Mouse (Mus musculus): Measurements from ENCODE around the gene Ak3. TPM values are rescaled to one million over a fixed set of nuclear protein-coding genes. Genes with fewer than 3 reads are reported as not detected.

Gene Ak3
- total RNA-seq, 1 experiment, result 13.8 TPM

DNA sequence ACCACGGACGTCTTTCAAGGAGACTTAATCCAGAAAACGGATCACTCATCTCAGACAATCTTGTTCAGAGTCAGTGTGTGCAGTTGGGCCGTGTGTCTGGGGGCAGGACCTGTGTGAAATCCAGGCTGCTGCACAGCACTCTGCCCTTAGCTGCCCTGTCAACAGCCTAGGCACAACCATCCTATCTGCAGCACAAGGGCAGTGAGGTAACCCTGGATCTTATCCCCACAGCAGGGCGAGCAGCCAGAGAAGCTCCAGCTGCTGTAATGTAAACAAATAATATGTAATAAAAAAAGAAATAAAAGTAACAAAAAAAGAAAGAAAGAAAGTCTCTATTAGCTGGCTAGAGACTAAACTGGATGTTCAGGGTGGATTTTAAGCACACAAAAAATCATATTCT is 21.4 kb upstream of the Ak3 start:
- Histone ChIP-seq H3K9me3 (ENCODE audit: control insufficient read depth, insufficient read depth, low read depth, low read length) (no peaks in the 10 kb centered on the region), H3K36me3 (ENCODE audit: control insufficient read depth, insufficient read depth, low read length, poor library complexity, severe bottlenecking) (no peaks in the 10 kb centered on the region; the same call in 1 of the 2 replicates), H3K27ac (ENCODE audit: insufficient read depth, low read depth, low read length, poor library complexity, severe bottlenecking) (peak overlapping the region; percentile 37; the same call in 1 of the 2 replicates), H3K4me3 (ENCODE audit: insufficient read depth in 1 of 2, low read depth in 1 of 2, low read length in 2 of 2, poor library complexity in 1 of 2, severe bottlenecking in 1 of 2) (no peak overlapping the region), H3K4me1 (ENCODE audit: control insufficient read depth in 2 of 2, insufficient read depth in 2 of 2, low read length in 2 of 2, poor library complexity in 1 of 2) (peaks cover 8 to 10% of the 10 kb centered on the region in 2 experiments; a peak in 3 of 4 replicates), H3K9ac (ENCODE audit: insufficient read depth, low read depth, low read length, poor library complexity, severe bottlenecking) (no peak overlapping the region)
- in situ Hi-C loops (cut with MboI; ENCODE audit: low sequenced_read_pairs in 2 of 2, unreplicated experiment in 2 of 2), result loop anchor here in 1 of 2 experiments (10.0 to 25.0 kb wide), 2 partner anchors 282 to 286 kb away; no protein-coding TSS in a partner anchor
- no peak for TF ChIP-seq ZNF384 (IDR thresholded peaks at IDR 0.05; ENCODE audit: low read depth, low read length)
- TF ChIP-seq MAFK (IDR thresholded peaks at IDR 0.05; ENCODE audit: insufficient read depth, low read depth, low read length), result no peak
- no peak for TF ChIP-seq CHD2 (IDR thresholded peaks at IDR 0.05; ENCODE audit: low read depth, low read length)
- TF ChIP-seq HCFC1 (IDR thresholded peaks at IDR 0.05; ENCODE audit: borderline replicate concordance, insufficient read depth, low read length), result no peak
- no peak for TF ChIP-seq ZC3H11A (IDR thresholded peaks at IDR 0.05; ENCODE audit: borderline replicate concordance, low read depth, low read length)
- no peak for DNase-seq (ENCODE audit: low read depth, low spot score)

DNA sequence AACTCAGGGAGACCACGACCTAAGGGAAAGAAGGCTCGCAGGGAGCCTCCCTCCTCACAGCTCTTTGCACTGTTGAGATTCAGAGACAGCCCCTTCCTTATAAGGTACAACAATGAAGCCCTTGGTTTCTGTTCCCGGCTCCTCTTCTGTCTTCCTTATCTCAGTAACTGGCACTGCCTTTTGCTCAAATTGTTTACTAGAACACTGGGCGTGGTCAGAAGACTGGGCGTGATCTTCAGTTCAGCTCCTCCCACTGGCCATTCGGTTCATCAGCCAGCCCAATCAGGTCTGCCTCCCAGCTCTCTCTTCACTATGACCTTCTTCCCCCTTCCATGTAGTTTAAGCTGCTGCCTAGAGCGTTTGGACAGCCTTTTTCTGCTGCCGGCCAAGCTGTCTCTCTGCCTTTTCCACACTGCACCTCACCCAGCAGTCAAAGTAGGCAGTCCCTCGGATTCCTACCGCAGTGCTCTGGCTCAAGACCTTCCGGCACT is 19.3 kb upstream of the Ak3 start:
- Histone ChIP-seq H3K27ac (ENCODE audit: insufficient read depth, low read depth, low read length, poor library complexity, severe bottlenecking) (peak overlapping the region; percentile 95), H3K4me3 (ENCODE audit: insufficient read depth in 1 of 2, low read depth in 1 of 2, low read length in 2 of 2, poor library complexity in 1 of 2, severe bottlenecking in 1 of 2) (peak overlapping the region; percentile 60 to 62)
- peak; percentile 77 for DNase-seq (ENCODE audit: low read depth, low spot score)

DNA sequence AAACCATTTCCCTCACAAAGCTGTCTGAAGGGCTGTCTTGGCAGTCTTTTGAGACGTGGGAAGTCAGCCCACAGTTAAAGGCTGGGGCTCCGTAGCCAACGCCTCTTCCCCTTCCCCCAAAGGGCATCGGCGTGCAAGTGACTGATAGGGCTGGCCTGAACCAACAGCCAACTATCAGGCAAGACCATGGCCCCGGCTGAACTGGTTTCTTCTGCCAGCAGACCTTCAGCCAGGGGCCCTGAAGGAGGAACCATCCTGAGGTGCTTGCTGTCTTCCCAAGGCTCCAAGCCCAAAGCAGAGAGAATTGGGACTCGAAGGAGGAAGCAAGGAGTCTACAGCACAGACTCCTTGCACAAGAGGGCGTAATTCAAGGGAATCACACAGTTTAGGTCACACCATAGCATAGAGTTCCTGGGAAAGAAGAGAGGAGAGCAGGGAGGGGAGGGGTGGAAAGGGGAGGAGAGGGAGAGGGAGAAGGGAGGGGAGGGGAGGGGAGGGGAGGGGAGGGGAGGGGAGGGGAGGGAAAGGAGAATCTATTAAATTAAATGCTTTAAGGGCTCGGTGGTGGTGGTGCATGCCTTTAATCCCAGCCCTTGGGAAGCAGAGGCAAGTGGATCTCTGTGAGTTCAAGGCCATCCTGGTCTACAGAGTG is 16.8 kb upstream of the Ak3 start:
- no peaks in the 10 kb centered on the region for H3K9me3 ChIP-seq (ENCODE audit: control insufficient read depth, insufficient read depth, low read depth, low read length)
- DNase-seq (ENCODE audit: low read depth, low spot score), result no peak
- H3K9ac ChIP-seq (ENCODE audit: insufficient read depth, low read depth, low read length, poor library complexity, severe bottlenecking), result peak overlapping the region; percentile 8; the same call in 1 of the 2 replicates
- peaks cover 11 to 13% of the 10 kb centered on the region in 2 experiments; a peak in 3 of 4 replicates for H3K4me1 ChIP-seq (ENCODE audit: control insufficient read depth in 2 of 2, insufficient read depth in 2 of 2, low read length in 2 of 2, poor library complexity in 1 of 2)
- no peaks in the 10 kb centered on the region; the same call in 1 of the 2 replicates for H3K36me3 ChIP-seq (ENCODE audit: control insufficient read depth, insufficient read depth, low read length, poor library complexity, severe bottlenecking)
- no peak for TF ChIP-seq MAFK (IDR thresholded peaks at IDR 0.05; ENCODE audit: insufficient read depth, low read depth, low read length)
- TF ChIP-seq HCFC1 (IDR thresholded peaks at IDR 0.05; ENCODE audit: borderline replicate concordance, insufficient read depth, low read length), result no peak
- TF ChIP-seq ZNF384 (IDR thresholded peaks at IDR 0.05; ENCODE audit: low read depth, low read length), result no peak
- no peak for TF ChIP-seq CHD2 (IDR thresholded peaks at IDR 0.05; ENCODE audit: low read depth, low read length)
- no peak for TF ChIP-seq ZC3H11A (IDR thresholded peaks at IDR 0.05; ENCODE audit: borderline replicate concordance, low read depth, low read length)
- H3K27ac ChIP-seq (ENCODE audit: insufficient read depth, low read depth, low read length, poor library complexity, severe bottlenecking), result peak overlapping the region; percentile 37
- peak overlapping the region in 1 of 2 experiments; percentile 42; a peak in 2 of 4 replicates for H3K4me3 ChIP-seq (ENCODE audit: insufficient read depth in 1 of 2, low read depth in 1 of 2, low read length in 2 of 2, poor library complexity in 1 of 2, severe bottlenecking in 1 of 2)
- in situ Hi-C loops (cut with MboI; ENCODE audit: low sequenced_read_pairs in 2 of 2, unreplicated experiment in 2 of 2), result loop anchor here in 1 of 2 experiments (10.0 to 25.0 kb wide), 2 partner anchors 277 to 290 kb away; no protein-coding TSS in a partner anchor

More for the DNA sequence above, 19.3 kb upstream of the Ak3 start:
- Histone ChIP-seq H3K9ac (ENCODE audit: insufficient read depth, low read depth, low read length, poor library complexity, severe bottlenecking) (peak overlapping the region; percentile 53), H3K36me3 (ENCODE audit: control insufficient read depth, insufficient read depth, low read length, poor library complexity, severe bottlenecking) (no peaks in the 10 kb centered on the region; the same call in 1 of the 2 replicates), H3K9me3 (ENCODE audit: control insufficient read depth, insufficient read depth, low read depth, low read length) (no peaks in the 10 kb centered on the region), H3K4me1 (ENCODE audit: control insufficient read depth in 2 of 2, insufficient read depth in 2 of 2, low read length in 2 of 2, poor library complexity in 1 of 2) (peaks cover 10 to 11% of the 10 kb centered on the region in 2 experiments; a peak in 3 of 4 replicates)
- TF ChIP-seq ZC3H11A (IDR thresholded peaks at IDR 0.05; ENCODE audit: borderline replicate concordance, low read depth, low read length), result no peak
- TF ChIP-seq ZNF384 (IDR thresholded peaks at IDR 0.05; ENCODE audit: low read depth, low read length), result no peak
- no peak for TF ChIP-seq HCFC1 (IDR thresholded peaks at IDR 0.05; ENCODE audit: borderline replicate concordance, insufficient read depth, low read length)
- no peak for TF ChIP-seq CHD2 (IDR thresholded peaks at IDR 0.05; ENCODE audit: low read depth, low read length)
- TF ChIP-seq MAFK (IDR thresholded peaks at IDR 0.05; ENCODE audit: insufficient read depth, low read depth, low read length), result no peak
- in situ Hi-C loops (cut with MboI; ENCODE audit: low sequenced_read_pairs in 2 of 2, unreplicated experiment in 2 of 2), result loop anchor here in 1 of 2 experiments (10.0 to 25.0 kb wide), 2 partner anchors 280 to 288 kb away; no protein-coding TSS in a partner anchor

DNA sequence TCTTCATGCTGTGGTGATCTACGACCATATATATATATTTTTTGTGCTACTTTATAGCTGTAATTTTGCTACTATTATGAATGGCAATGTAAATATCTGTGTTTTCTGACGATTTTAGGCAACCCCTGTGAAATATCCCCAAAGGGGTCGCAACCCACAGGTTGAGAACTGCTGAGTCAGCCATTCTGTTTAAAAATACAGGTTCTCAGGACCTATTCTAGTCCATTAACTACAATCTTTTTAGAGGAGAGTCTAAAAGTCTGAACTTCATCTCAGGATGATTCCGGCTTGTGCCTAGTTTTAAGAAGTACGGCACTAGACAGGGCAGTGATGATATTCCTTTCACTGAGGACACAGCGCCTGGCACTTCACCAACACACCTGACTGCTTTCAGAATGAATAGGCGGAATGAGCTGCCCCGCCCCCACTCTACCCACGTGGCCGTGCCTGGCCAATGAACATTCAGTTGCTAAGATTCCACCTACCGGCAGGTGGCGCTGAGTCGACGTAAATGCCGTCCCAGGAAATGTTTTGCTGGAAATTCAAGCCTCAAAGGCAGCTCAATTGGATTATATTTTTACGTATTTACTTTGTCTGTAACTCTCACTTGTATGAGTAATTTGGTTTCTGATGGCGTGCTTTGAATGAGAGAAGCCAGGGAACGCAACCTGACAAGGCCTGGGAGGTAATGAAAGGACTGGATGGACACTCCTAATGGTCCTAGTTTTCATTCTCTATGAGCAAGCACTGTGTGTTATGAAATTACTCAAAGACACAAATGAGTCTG is 16.0 kb upstream of the Ak3 start:
- Histone ChIP-seq H3K4me3 (ENCODE audit: insufficient read depth in 1 of 2, low read depth in 1 of 2, low read length in 2 of 2, poor library complexity in 1 of 2, severe bottlenecking in 1 of 2) (peak overlapping the region in 1 of 2 experiments; percentile 42; a peak in 2 of 4 replicates), H3K4me1 (ENCODE audit: control insufficient read depth in 2 of 2, insufficient read depth in 2 of 2, low read length in 2 of 2, poor library complexity in 1 of 2) (peaks cover 11 to 12% of the 10 kb centered on the region in 2 experiments; a peak in 3 of 4 replicates), H3K27ac (ENCODE audit: insufficient read depth, low read depth, low read length, poor library complexity, severe bottlenecking) (no peak overlapping the region), H3K9ac (ENCODE audit: insufficient read depth, low read depth, low read length, poor library complexity, severe bottlenecking) (no peak overlapping the region; the same call in 1 of the 2 replicates), H3K36me3 (ENCODE audit: control insufficient read depth, insufficient read depth, low read length, poor library complexity, severe bottlenecking) (no peaks in the 10 kb centered on the region), H3K9me3 (ENCODE audit: control insufficient read depth, insufficient read depth, low read depth, low read length) (no peaks in the 10 kb centered on the region)
- DNase-seq (ENCODE audit: low read depth, low spot score), result peak; percentile 87
- peak; percentile 52 for TF ChIP-seq CHD2 (IDR thresholded peaks at IDR 0.05; ENCODE audit: low read depth, low read length)
- TF ChIP-seq MAFK (IDR thresholded peaks at IDR 0.05; ENCODE audit: insufficient read depth, low read depth, low read length), result peak; percentile 98
- TF ChIP-seq ZC3H11A (IDR thresholded peaks at IDR 0.05; ENCODE audit: borderline replicate concordance, low read depth, low read length), result no peak; the same call in 1 of the 2 replicates
- TF ChIP-seq ZNF384 (IDR thresholded peaks at IDR 0.05; ENCODE audit: low read depth, low read length), result no peak
- in situ Hi-C loops (cut with MboI; ENCODE audit: low sequenced_read_pairs in 2 of 2, unreplicated experiment in 2 of 2), result loop anchor here in 1 of 2 experiments (10.0 to 25.0 kb wide), 2 partner anchors 276 to 291 kb away; no protein-coding TSS in a partner anchor

All from ES-E14 (cell line).